Mouse (Mus musculus) intestine, postnatal 0 days (tissue): Measurements from ENCODE around the gene Rhbg. TPM values are rescaled to one million over a fixed set of nuclear protein-coding genes. Genes with fewer than 3 reads are reported as not detected.

Experiments used
- ATAC-seq: fragments of 200-750 bp; cut with Nextera tagmentation; 2 replicates; pipeline ENCODE4 v1.8.0; 2017; ENCODE audit warnings: mild to moderate bottlenecking, moderate TSS enrichment, moderate library complexity
- H3K27ac ChIP-seq: fragments of 300-500 bp; sonication (generic); 2 replicates; pipeline ENCODE4 v1.5.1; 2014; ENCODE audit warnings: mild to moderate bottlenecking, low read depth, low read length, moderate library complexity
- H3K27me3 ChIP-seq: fragments of 300-500 bp; sonication (generic); replicated peaks from 2 replicates; pipeline ENCODE4 v1.6.1; 2014; ENCODE audit warnings: low read length, mixed read lengths; ENCODE audit not compliant: control insufficient read depth, insufficient read depth
- H3K36me3 ChIP-seq: fragments of 300-500 bp; sonication (generic); 2 replicates; pipeline ENCODE4 v1.6.1; 2014; ENCODE audit warnings: mild to moderate bottlenecking, moderate library complexity; ENCODE audit not compliant: control insufficient read depth, insufficient read depth
- H3K4me1 ChIP-seq: fragments of 300-500 bp; sonication (generic); replicated peaks from 2 replicates; pipeline ENCODE4 v1.6.1; 2014; ENCODE audit warnings: antibody characterized with exemption, low read length, mixed read lengths; ENCODE audit not compliant: control insufficient read depth, insufficient read depth
- H3K4me2 ChIP-seq: fragments of 300-500 bp; sonication (generic); replicated peaks from 2 replicates; pipeline ENCODE4 v1.6.1; 2014; ENCODE audit warnings: low read depth, mild to moderate bottlenecking, moderate library complexity
- H3K4me3 ChIP-seq: fragments of 300-500 bp; sonication (generic); 2 replicates; pipeline ENCODE4 v1.5.1; 2014; ENCODE audit warnings: low read depth, low read length
- H3K9ac ChIP-seq: fragments of 300-500 bp; sonication (generic); 2 replicates; pipeline ENCODE4 v1.6.1; 2014; ENCODE audit warnings: mild to moderate bottlenecking, low read depth, low read length
- H3K9me3 ChIP-seq: fragments of 300-500 bp; sonication (generic); 2 replicates; pipeline ENCODE4 v1.6.1; 2016; ENCODE audit warnings: mixed run types; ENCODE audit not compliant: control insufficient read depth
- CTCF ChIP-seq: sonication (generic); IDR thresholded peaks from 2 replicates; pipeline ENCODE4 v1.5.1; 2016; ENCODE audit warnings: low read depth, mild to moderate bottlenecking, control low read depth, antibody characterized with exemption, moderate library complexity
- WGBS: fragments of 180-500 bp; shearing (Covaris S2); extraction: QIAGEN DNeasy Blood & Tissue Kit; methylation state at CpG from one replicate; pipeline ENCODE4 v1.1.7; 2014; 5-methylcytosine and 5-hydroxymethylcytosine counted together
- polyA plus RNA-seq: library from polyadenylated mRNA; unstranded; fragments of >200 nt; fragmentation: Nextera tagmentation; extraction: Ambion mirVana; gene quantifications from 2 replicates; pipeline ENCODE4 v1.2.1, GENCODE M21; 2015

The Rhbg gene
- polyA plus RNA-seq, 1 experiment from 2014 or later: 0.65 TPM

GRCm38 (mm10) chr3:88231061-88231641 lies 23.4 kb downstream of the Rhbg start:
- Histone ChIP-seq H3K27me3 (peaks cover 15% of the 10 kb centered on the region), H3K4me2 (no peak overlapping the region), H3K36me3 (no peaks in the 10 kb centered on the region), H3K4me1 (no peaks in the 10 kb centered on the region), H3K4me3 (no peak overlapping the region), H3K27ac (no peak overlapping the region), H3K9ac (no peak overlapping the region), H3K9me3 (no peaks in the 10 kb centered on the region)
- 55% methylated on average over 1 of the region's 1 CpGs for WGBS
- ATAC-seq: no peak
- no peak for TF ChIP-seq CTCF

DNA sequence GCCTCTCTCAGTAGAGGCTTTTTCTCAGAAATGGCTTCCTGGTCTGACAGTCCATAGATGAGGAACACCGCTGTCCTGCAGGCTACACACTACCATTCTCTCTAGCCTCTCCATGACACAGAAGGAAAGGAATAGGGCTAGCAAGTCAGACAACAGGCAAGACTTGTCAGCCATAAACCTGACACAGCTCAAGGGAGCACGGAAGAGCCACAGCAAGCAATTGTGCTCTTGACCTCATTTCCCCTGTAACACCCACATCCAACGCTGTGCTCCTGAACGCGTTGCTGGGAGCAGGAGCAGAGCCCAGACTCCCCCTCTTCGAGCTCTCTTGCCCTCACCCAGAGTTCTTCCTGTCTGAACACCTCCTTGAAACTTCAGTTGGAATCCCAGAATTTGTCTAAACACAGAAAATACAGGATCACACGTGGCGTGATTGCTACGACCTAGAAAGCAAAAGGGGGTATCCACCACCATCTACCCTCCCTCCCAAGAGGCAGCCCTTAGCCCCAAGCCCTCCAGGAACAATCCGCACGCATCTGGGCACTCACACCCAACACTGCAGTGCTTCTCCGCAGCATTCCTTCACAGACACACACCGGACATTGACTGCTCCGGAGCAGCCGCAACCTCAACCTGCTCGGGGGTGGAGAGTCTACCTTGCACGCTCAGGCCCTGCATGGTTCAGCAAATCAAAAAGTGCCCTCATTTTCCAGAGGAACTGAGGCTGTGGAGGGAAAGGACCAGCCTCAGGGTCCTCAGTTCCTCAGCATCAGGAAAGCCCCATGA lies 24.1 kb downstream of the Rhbg start:
- no peak overlapping the region for H3K4me3 ChIP-seq
- TF ChIP-seq CTCF: no peak
- no peak overlapping the region for H3K27ac ChIP-seq
- no peak for ATAC-seq
- H3K36me3 ChIP-seq: no peaks in the 10 kb centered on the region
- WGBS: 40% methylated on average over 17 of the region's 17 CpGs
- no peaks in the 10 kb centered on the region for H3K9me3 ChIP-seq
- no peak overlapping the region for H3K9ac ChIP-seq
- peaks cover 16% of the 10 kb centered on the region for H3K27me3 ChIP-seq
- H3K4me1 ChIP-seq: no peaks in the 10 kb centered on the region
- H3K4me2 ChIP-seq: no peak overlapping the region

- Histone ChIP-seq H3K4me2 (no peak overlapping the region), H3K9ac (no peak overlapping the region), H3K4me1 (no peaks in the 10 kb centered on the region), H3K4me3 (no peak overlapping the region), H3K27ac (no peak overlapping the region), H3K9me3 (no peaks in the 10 kb centered on the region), H3K27me3 (peaks cover 21% of the 10 kb centered on the region), H3K36me3 (no peaks in the 10 kb centered on the region)
- no peak for ATAC-seq
- 79% methylated on average over 6 of the region's 6 CpGs for WGBS
- no peak for TF ChIP-seq CTCF
Observed at GRCm38 (mm10) chr3:88229526-88229925, 25.0 kb downstream of the Rhbg start.

DNA sequence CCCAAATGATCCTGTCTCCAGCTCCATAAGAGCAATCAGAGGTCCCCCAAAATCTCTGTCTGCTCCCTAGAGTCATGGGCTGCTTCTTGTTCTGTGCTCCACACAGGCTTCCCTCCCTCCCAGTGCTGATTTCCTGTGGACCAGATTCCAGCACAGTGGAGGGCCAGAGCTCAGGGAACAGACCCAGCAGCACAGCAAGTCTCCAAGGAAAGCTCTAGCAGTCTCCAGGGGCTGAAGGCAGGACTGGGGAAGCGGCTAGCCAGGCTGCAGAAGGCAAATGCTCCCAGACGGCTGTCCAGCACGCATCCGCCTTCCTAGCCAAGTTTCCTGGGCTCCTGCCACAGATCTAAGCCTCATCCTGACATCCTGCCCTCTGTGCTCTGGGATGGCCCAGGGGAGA lies 25.6 kb downstream of the Rhbg start:
- H3K9me3 ChIP-seq: no peaks in the 10 kb centered on the region
- no peak overlapping the region for H3K9ac ChIP-seq
- H3K4me1 ChIP-seq: no peaks in the 10 kb centered on the region
- TF ChIP-seq CTCF: no peak
- no peak overlapping the region for H3K4me3 ChIP-seq
- H3K4me2 ChIP-seq: no peak overlapping the region
- no peak overlapping the region for H3K27ac ChIP-seq
- H3K36me3 ChIP-seq: no peaks in the 10 kb centered on the region
- no peak for ATAC-seq
- 52% methylated on average over 4 of the region's 4 CpGs for WGBS
- peaks cover 18% of the 10 kb centered on the region for H3K27me3 ChIP-seq

DNA sequence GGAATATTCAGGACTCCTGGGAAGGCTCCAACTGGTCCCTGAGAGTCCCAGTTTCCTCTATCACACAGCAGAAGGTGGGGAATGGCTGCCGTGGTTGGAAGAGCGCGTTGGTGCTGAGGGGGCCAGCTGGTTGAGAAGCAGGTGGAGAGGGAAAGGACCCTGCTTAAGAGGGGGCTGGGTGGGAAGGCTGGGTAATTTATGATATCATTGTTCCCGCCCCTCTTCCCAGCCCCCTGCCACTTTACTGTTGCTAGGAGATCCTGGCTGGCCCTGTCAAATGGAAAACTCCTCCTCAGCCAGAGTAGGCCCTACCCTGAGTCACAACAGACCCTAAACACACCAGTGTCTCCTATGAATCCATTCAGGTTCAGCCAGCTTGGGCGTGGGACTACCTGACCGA lies 26.5 kb downstream of the Rhbg start:
- H3K4me3 ChIP-seq: no peak overlapping the region
- no peak overlapping the region for H3K27ac ChIP-seq
- WGBS: 46% methylated on average over 6 of the region's 6 CpGs
- H3K27me3 ChIP-seq: peaks cover 14% of the 10 kb centered on the region; the same call in 1 of the 2 replicates
- H3K9ac ChIP-seq: no peak overlapping the region
- H3K4me1 ChIP-seq: no peaks in the 10 kb centered on the region
- H3K36me3 ChIP-seq: no peaks in the 10 kb centered on the region
- no peak for ATAC-seq
- H3K4me2 ChIP-seq: no peak overlapping the region
- no peak for TF ChIP-seq CTCF
- H3K9me3 ChIP-seq: no peaks in the 10 kb centered on the region

DNA sequence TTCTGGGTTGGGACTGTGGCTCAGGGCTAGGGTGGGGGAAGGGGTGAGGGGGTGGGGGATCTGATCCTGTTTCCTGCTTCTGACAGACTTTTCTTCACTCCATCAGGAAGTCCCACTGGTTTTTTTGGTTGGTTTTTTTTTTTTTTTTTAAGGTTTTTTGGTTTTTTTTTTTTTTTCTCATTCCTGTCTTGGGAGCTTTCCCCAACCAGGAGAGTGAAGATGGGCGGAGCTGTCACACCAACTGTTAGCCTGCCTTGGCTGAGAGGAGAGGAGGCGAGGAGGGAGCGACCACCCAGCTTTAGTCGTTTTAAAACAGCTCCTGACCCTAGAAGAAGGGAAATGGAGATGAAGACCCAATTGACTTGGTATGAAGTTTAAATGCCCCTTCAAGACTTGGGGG lies 27.2 kb downstream of the Rhbg start:
- Histone ChIP-seq H3K27ac (no peak overlapping the region), H3K4me1 (no peaks in the 10 kb centered on the region), H3K36me3 (no peaks in the 10 kb centered on the region), H3K9me3 (no peaks in the 10 kb centered on the region), H3K4me3 (no peak overlapping the region), H3K27me3 (peaks cover 14% of the 10 kb centered on the region; the same call in 1 of the 2 replicates), H3K4me2 (no peak overlapping the region), H3K9ac (no peak overlapping the region)
- no peak for ATAC-seq
- 39% methylated on average over 4 of the region's 4 CpGs for WGBS
- TF ChIP-seq CTCF: no peak
